ENCODE assay signal across 8 mouse cellular contexts in the genomic region with DNA sequence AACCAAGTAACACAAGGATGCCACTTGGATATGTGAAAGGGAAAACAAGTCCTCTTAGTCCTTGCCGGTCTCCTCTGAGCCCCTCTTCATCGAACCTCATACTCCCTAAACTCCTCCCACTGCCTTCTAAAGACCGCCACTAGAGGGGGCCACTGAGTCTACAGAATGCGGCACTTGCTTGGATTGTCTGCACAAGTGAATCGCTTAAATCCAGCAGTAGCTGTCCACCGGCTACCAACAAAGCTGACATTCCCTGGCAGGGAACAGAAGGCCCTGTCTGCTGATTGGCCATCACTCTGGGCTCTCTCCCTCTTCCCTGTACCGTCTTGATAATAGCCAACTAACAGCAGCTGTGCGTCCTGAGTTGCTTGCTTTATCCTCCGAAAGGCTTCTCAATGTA. TPM values are rescaled to one million over a fixed set of nuclear protein-coding genes. Genes with fewer than 3 reads are reported as not detected.
DNase-seq lines count a peak whose midpoint lies in the region; ATAC-seq lines count a peak whose summit lies in the region.

No protein-coding gene starts in this region.

- H3K4me3 ChIP-seq in hindbrain, embryonic 14.5 days (replicated peaks; ENCODE audit: low read length), result no peak overlapping the region

- H3K27me3 ChIP-seq in hindbrain, embryonic 14.5 days (ENCODE audit: control insufficient read depth, insufficient read depth, low read length), result no peaks in the 10 kb centered on the region

- H3K4me1 ChIP-seq in hindbrain, embryonic 14.5 days (replicated peaks; ENCODE audit: control insufficient read depth, insufficient read depth, low read length), result no peaks in the 10 kb centered on the region; the same call in 1 of the 2 replicates

- 0 out of 2 replicates have a peak overlapping the region, but pooled peaks have one; percentile 31 for H3K9ac ChIP-seq in hindbrain, embryonic 14.5 days

- peak overlapping the region; percentile 62 for H3K27ac ChIP-seq in hindbrain, embryonic 14.5 days

- peaks cover 28% of the 10 kb centered on the region for H3K36me3 ChIP-seq in hindbrain, embryonic 14.5 days (replicated peaks; ENCODE audit: control insufficient read depth, insufficient read depth)

- peak; percentile 87 for ATAC-seq in hindbrain, embryonic 14.5 days (ENCODE audit: low FRiP score)

- H3K9me3 ChIP-seq in hindbrain, embryonic 14.5 days (ENCODE audit: control insufficient read depth, low read length), result no peaks in the 10 kb centered on the region

- H3K4me2 ChIP-seq in hindbrain, embryonic 14.5 days (replicated peaks), result no peak overlapping the region; the same call in 1 of the 2 replicates

- 4% methylated on average over 9 of the region's 9 CpGs for WGBS in hindbrain, embryonic 14.5 days

- DNase-seq in Muller cell, postnatal 12 days (ENCODE audit: inconsistent ontology term), result peak; percentile 89
- peak; percentile 98 to 99 for DNase-seq in cerebellum, postnatal 10 days
- DNase-seq in frontal cortex, postnatal 25 days (ENCODE audit: low spot score in 2 of 2), result peak; percentile 94 to 96
- peak; percentile 99 for DNase-seq in hindbrain, embryonic 14.5 days (ENCODE audit: low spot score)
- peak; percentile 97 to 100 for DNase-seq in layer of hippocampus, postnatal 25 days (ENCODE audit: extremely low spot score in 1 of 2, low spot score in 1 of 2)
- peak; percentile 91 for DNase-seq in lung, postnatal 25 days (ENCODE audit: low spot score)
- DNase-seq in retina, postnatal 1 day, result peak; percentile 97
- peak; percentile 97 for DNase-seq in thymus, postnatal 4 days

RNA-seq across cellular contexts. Expression of a gene that starts 7.2 kb away (rescaled TPM):
- polyA plus RNA-seq in hindbrain, embryonic 14.5 days (2014; fragmentation: Nextera tagmentation; extraction: Ambion mirVana), result 0.21 and 1.2 TPM in 2 replicates
- under 1 TPM in 1 of 2 experiments, not detected in 1; 0.26 TPM for total RNA-seq in layer of hippocampus, postnatal 25 days (2021)

RNA-seq across cellular contexts. Expression of a gene that starts 10.2 kb away (rescaled TPM):
- polyA plus RNA-seq in hindbrain, embryonic 14.5 days (2014; fragmentation: Nextera tagmentation; extraction: Ambion mirVana), result 13.3 and 17.6 TPM in 2 replicates
- total RNA-seq in layer of hippocampus, postnatal 25 days (2021), result 10 to 100 TPM; 18.5 to 30.1 TPM

RNA-seq across cellular contexts. Expression of a gene that starts 16.5 kb away (rescaled TPM):
- polyA plus RNA-seq in hindbrain, embryonic 14.5 days (2014; fragmentation: Nextera tagmentation; extraction: Ambion mirVana), result 16.6 and 17.6 TPM in 2 replicates
- total RNA-seq in layer of hippocampus, postnatal 25 days (2021), result 100 to 1,000 TPM; 184 to 196 TPM

RNA-seq across cellular contexts. Expression of a gene that starts 18.0 kb away (rescaled TPM):
- 29.3 and 36.2 TPM in 2 replicates for polyA plus RNA-seq in hindbrain, embryonic 14.5 days (2014; fragmentation: Nextera tagmentation; extraction: Ambion mirVana)
- 1 to 10 TPM; 1.1 to 1.2 TPM for total RNA-seq in layer of hippocampus, postnatal 25 days (2021)

RNA-seq across cellular contexts. Expression of a gene that starts 18.0 kb away (rescaled TPM):
- 180 and 182 TPM in 2 replicates for polyA plus RNA-seq in hindbrain, embryonic 14.5 days (2014; fragmentation: Nextera tagmentation; extraction: Ambion mirVana)
- 100 to 1,000 TPM; 164 to 183 TPM for total RNA-seq in layer of hippocampus, postnatal 25 days (2021)
